Mouse (Mus musculus) common myeloid progenitor, adult 5-6 weeks (primary cell): ENCODE measurements at regions not wholly inside any gene's neighbourhood (a gene's known extent, or its start where the extent isn't known, plus 50 kb on each side); places are given as distances from the start of the nearest gene placed in this dataset.

ENCODE experiments used
- ATAC-seq: replicated peaks from 2 replicates; pipeline ENCODE4 v1.8.0; 2016; ENCODE audit warnings: low read depth, mild to moderate bottlenecking, moderate TSS enrichment, inconsistent platforms; ENCODE audit not compliant: poor library complexity, severe bottlenecking

DNA sequence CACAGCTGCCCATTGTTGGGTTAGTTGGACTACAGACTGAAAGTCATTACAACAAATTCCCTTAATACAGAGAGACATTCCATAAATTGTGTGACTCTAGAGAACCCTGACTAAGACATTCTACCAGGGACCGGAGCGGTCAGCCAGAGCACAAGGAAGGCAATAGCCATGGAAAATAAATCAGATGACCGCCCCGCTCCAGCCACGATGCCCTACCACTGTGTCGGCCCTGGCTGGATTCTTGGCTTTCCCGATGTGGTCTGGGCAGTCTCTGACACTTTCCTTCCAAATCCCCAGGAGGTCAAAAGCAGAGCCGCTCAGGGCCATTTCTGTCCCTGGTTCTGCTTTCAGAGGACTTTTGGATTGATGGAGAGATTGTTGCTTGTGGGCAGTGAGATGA lies 57.8 kb downstream of the Lsm3 start:
- no peak for ATAC-seq

- no peak for ATAC-seq
Measured at GRCm38 (mm10) chr6:91574414-91574813, 58.7 kb downstream of the Lsm3 start.

- peak; percentile 93 for ATAC-seq
Measured at GRCm38 (mm10) chr6:91575662-91576364, 60.1 kb downstream of the Lsm3 start.

GRCm38 (mm10) chr6:91576906-91577305 lies 61.2 kb downstream of the Lsm3 start:
- no peak for ATAC-seq

DNA sequence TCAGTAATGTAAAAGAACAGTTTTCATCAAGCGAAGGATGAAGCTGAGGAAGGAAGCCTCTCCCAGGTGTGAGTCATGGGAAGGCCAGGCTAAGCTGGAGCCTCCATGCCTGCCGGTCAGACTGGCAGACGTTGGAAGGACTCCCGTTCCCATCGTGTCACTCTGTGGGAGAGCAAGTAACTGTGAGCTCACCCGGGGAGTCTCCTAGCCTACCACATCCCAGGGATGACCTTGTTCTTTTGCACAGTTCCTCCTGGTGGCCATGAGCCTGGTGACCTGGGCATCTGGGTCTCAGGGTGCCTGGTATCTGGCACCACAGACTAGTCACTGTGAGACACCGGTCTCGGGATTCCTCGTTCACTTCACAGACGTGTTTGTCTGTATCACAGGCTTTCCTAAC lies 63.9 kb downstream of the Lsm3 start:
- no peak for ATAC-seq

- ATAC-seq, result no peak
Measured at GRCm38 (mm10) chr6:91580607-91581006, 64.9 kb downstream of the Lsm3 start.

GRCm38 (mm10) chr6:91582338-91582737 lies 66.6 kb downstream of the Lsm3 start:
- no peak for ATAC-seq

GRCm38 (mm10) chr6:91583346-91583745 lies 67.6 kb downstream of the Lsm3 start:
- ATAC-seq, result no peak

DNA sequence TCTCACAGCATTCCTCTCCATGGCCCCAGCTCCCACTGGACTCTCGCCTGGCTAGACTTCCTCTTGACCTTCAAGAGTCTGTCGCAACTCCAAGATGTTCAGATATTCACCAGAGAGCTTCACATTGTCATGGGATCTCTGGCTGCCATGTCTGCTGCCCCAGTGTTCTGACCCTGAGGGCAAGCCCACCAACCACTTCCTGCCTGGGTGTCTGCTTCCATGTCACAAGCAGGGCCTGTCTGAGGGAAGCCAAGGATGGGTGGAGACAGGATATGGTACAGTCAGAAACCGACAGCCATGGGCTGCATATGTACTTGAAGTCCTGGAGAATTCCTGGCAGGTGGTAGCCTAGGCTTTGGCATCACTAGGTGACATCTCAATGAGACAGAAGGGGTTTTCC lies 69.8 kb downstream of the Lsm3 start:
- peak; percentile 47; the same call in 1 of the 2 replicates for ATAC-seq

DNA sequence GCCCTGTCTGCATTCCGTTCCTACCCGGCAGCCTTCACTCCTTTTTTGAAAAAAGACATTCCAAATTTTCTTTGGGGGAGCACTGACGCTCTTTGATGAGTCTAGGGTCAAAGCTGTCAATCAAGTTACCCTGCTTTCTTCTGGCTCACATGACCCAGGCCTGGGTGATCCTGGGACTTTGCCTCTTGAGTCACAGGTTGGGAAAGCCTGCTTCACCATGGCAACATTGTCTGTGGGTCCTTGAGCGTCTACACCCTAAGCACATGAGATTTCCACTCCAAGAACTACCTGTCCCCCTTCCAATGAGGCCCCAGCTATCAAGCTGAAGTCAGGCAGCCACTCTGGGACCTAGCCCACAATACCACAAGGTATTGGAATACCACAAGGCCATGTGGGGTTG lies 73.5 kb downstream of the Lsm3 start:
- ATAC-seq, result no peak

DNA sequence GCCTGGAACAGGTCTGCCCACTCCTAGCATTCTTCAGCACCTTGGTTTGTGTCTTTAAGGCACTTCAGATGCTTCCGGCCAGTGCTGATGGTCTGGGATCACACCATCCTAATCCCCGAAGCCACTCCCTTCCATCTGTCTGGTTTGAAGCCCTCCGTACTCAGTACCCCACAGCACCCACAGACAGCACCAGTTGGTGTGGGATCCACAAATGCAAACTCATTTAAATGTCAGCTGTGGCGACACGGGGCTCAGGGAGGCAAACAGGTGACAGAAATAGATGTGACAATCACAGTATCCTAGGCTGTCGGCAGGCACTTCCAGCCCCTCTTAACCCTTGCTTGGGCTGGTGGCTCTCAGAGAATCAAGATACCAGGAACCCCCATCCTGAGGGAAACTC lies 74.7 kb downstream of the Lsm3 start:
- ATAC-seq, result no peak

DNA sequence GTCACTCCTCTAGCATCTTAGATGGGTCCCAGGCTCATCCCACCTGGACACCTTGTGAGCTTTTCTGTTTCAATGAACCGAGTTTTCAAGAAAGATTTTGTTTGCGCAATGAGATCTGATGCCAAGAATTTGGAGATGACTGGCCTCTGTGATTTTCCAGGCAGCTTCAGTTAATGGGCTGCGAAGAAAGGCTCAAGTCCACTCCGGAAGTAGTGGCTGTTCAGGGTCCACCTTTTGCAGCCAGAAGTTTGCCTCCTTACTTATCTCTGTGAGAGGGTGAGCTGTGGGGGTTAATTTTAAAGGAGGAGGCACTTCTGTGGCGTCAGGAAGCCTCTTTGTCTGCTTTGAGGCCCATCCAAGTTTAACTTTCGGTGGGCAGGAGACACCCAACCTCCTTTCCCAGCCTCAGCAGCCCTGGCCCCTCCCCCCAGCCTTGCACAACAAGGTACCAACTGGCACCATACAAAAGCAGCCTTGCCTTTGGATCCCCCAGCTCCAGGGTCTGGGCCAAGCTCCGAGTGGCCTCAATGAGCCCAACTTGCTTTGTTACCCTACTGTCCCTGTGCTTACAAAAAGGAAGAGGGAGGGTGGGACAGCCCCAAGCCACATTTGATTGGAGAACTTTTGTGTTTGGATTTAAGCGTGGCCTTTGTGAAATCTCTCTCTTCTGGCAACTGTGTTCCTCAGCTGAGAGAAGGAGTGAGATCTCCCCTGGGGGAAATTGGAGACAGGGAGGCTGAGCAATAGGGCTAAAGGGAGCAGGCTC lies 75.3 kb downstream of the Lsm3 start:
- ATAC-seq, result no peak

- no peak for ATAC-seq
Measured at GRCm38 (mm10) chr6:91592651-91593050, 76.9 kb downstream of the Lsm3 start.

- no peak for ATAC-seq
Measured at GRCm38 (mm10) chr6:91598942-91599341, 83.2 kb downstream of the Lsm3 start.

DNA sequence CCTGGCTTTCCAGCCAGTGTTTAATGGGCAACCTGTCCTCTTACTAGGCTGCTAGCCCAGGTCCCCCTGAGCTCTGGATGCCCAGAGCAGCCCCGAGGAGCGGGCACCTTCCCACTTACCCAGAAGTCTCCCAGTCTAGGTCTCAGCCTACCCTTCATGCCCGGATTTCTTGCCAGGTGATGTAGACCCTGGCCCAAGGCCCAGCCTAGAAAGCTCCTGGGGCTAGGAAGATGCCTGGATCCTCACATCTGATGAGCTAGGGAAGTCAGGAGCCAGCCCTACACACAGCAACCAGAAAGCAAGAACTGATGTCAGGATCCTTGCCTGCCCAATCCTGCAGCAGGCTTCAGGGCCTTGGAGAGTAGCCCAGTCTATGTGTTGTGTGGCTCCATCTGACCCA lies 83.7 kb upstream of the Slc6a6 start:
- ATAC-seq, result no peak

DNA sequence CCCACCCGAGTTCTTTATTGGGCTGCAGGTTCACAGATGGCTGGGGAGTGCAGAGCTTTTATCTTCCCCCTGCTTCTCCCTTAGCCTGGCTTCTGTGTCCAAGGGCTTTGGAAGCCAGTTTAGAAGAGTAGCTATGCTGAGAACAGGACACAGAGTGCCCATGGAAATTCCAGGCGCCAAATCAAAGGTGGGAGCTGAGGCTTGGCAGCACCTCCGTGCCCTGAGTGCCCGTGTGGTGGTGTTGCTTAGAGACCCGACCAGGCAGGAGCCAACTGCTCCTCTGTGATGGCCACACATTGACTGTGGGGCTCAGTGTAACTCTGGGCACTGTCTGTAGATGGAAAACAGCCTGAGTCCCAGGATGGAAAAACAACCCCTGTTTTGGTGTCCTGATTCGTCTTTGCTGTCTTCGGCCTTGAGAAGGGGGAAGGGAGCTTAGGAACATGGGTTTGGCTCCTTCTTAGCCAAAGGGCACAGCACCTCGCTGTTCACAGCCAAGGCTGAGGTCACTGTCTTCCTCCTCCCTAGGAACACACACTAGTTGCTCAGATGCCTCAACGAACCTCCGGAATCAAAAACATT lies 77.1 kb upstream of the Slc6a6 start:
- ATAC-seq, result no peak

GRCm38 (mm10) chr6:91607613-91608272 lies 76.1 kb upstream of the Slc6a6 start:
- ATAC-seq, result peak; percentile 50

- no peak for ATAC-seq
Measured at GRCm38 (mm10) chr6:91609671-91610070, 74.2 kb upstream of the Slc6a6 start.

DNA sequence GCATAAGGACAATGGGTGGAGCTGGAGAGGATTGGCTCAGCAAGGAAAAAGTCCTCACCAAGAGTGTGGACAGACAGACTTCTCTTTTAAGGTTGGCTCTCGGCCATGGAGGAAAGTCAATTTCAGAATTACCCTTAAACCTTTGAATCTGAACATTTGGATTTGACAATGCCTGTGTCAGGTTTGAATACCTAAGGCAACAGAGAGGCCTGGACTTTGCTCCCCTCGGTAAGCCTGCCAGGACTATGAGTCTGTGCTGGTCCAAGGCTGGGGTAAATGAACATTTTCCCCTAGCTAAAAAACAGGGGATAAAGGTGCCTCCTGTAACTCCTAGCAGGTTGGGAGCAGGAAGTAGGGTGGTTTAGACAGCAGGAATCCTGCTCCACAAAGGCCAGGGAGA lies 68.8 kb upstream of the Slc6a6 start:
- no peak for ATAC-seq

GRCm38 (mm10) chr6:91616541-91616940 lies 67.3 kb upstream of the Slc6a6 start:
- no peak for ATAC-seq

- ATAC-seq, result peak; percentile 97
Measured at GRCm38 (mm10) chr6:91617031-91617596, 66.7 kb upstream of the Slc6a6 start.
